Mouse (Mus musculus) thymus, postnatal 0 days (tissue): ENCODE measurements at regions not wholly inside any gene's neighbourhood (a gene's known extent, or its start where the extent isn't known, plus 50 kb on each side); places are given as distances from the start of the nearest gene placed in this dataset.

ENCODE experiments used
- DNase-seq: peaks from one replicate; pipeline ENCODE4 v3.0.0-alpha.2; 2015; ENCODE audit warnings: low spot score

DNA sequence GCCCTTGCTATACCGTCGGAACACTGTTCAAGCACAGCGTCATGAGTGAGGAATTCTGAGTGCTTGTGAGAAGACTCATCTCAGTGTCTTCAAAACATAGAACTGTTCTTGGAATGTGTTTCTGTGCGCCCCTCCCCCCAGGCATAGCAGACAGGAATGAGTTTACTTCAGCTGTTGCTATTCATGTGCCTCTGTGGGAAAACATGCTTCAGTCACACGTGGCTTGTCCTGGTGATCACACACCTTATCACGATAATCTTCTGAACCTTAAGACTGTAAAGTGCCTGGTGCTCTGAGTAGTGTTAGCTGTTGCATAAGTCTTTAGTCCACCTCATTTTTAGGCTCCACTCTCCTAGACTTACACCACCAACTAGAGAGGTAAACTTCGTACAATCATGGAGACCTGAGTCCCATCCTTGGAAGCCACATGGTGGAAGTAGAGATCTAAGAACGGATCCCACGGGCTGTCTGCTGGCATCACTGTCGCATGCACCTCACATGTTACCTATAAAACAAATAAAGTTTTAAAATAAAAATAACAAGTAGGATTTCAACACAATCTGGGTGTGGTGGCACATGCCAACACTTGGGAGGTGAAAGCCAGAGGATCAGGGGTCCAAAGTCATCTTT, 1143.8 kb downstream of the 4930447A16Rik start:
- no peak for DNase-seq

DNA sequence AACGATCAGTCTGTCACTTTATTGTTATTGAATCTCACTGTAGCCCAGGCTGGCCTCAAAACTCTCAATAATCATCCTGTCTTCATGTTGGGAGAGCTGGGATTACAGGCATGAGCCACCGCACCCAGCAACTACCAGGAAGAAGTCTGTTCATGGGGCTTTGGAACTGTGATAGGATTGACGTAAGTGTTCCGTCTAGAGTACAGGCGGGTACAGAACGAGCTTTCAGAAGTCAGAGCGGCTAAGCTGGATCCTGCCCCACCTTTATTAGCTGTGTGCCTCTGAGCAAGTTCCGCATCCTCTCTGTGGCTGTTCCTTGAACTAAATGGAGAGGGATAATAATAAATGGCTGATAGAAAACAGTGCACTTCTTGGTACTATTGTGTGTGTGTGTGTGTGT, 1144.8 kb downstream of the 4930447A16Rik start:
- DNase-seq, result no peak

GRCm38 (mm10) chr15:38570735-38571134, 1145.4 kb downstream of the 4930447A16Rik start:
- DNase-seq, result no peak

DNA sequence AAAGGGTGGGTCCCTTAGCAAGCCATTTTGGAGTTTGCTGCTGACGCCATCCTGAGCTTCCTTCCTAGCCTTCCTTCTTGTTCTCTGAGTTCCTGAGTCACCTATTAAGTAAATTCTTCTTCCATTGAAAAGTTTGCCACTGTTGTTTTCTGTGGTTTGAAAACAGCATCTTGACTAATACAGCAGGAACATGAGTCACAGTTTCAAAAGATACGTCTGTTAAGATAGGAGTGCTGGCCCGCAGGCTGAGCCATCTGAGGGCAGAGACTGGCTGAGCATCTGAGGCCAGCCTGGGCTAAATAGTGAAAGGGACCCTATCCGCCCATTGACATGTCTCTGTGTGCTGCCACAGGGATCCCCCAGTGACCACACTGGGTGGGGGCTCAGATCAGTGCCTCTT, 1147.3 kb downstream of the 4930447A16Rik start:
- DNase-seq, result no peak

- DNase-seq, result no peak
These were observed 1149.1 kb downstream of the 4930447A16Rik start for GRCm38 (mm10) chr15:38574447-38574846.

- no peak for DNase-seq
These were observed 1149.9 kb downstream of the 4930447A16Rik start for GRCm38 (mm10) chr15:38575254-38575653.

DNA sequence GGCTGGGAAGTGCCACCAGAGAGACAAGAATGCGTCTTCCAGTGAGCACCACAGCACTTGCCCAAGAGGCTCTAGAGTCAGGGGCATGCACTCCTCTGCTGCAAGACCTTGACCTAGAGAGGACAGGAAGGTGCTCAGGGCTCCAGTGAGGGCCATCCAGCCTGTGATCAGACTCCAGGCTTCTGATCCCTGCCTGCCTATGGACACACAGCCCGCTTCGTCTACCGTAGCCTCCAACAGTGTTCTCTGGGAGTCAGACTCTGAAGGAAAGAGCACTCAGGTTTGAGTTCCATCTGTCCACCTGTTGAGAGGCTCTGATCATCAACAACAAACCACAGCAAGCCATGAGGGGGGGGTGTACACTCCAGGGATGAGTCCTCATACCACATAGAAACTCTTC, 1152.3 kb downstream of the 4930447A16Rik start:
- no peak for DNase-seq

DNA sequence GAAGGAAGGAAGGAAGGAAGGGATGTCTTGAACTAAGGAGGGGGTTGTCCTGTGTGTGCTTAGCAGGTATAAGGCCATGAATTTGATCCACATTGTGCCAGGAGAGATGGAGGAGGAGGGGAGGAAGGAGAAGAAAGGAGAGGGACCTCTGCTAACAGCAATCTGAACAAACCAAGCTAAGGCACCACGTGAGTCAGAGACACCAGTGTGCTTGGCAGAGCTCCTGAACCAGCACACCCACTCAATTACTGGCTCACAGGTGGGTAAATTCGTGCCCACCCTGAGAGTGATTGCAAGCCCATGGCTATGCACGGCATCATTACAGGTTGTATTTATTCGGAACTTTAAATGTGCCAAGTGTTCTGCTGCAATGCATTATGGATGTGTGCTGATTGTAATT, 1154.1 kb downstream of the 4930447A16Rik start:
- DNase-seq, result no peak

DNA sequence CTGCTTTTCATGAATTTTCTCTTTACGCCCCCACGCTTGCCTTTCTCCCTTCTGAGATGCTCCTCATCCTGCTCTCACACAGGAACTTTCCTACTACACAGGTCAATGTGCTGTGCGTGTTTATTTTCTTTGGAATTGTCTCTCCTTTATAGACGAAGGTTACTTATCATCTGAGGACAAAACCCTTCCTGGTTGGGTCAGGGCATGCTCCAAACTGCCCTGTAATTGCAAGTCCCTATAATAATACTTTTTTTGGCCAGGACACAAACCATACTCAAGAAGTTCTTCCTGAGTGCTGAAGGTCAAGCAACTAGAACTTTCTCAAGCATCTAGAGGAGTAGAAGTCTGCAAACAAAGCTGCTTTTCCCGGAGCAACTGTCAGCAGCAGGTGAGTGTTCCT, 1158.1 kb downstream of the 4930447A16Rik start:
- DNase-seq, result no peak

DNA sequence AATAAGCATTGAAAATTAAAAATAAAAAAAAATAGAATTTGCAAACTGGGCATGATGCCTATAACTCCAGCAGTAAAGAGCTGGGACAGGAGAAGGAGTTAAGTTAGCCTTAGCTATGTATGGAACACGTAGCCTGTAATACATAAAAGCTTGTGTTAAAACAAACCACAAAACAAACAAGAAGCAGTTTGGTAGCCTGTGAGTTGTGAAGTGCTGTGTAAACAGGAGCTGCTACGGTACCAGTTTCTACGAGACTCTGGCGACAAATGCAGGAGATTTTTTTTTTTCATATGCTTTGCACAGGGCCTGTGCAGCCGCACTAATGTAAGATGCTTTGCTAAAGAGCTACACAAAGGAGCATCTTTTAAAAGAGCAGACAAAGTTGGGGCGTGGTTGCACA, 1159.1 kb downstream of the 4930447A16Rik start:
- DNase-seq, result no peak

GRCm38 (mm10) chr15:38585610-38586009, 1160.3 kb downstream of the 4930447A16Rik start:
- no peak for DNase-seq

DNA sequence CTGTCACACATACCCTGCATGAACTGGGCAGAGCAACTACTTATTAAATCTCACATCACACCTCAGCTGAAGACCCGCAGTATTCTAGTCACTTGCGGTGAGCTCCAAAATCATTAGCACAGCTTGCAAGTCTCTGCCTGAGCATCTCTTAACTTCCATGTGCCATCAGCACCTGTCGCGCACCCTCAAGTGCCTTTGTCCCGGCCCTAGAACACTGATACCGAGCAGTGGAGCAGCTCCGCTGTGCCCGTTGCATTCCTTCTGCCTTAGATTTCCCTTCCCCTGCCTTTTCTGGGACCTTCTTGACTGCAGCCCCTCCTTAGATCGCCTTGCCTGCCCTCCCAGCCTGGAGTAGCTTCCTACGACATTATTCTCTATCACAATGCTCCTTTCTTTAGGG, 1161.2 kb downstream of the 4930447A16Rik start:
- no peak for DNase-seq

- DNase-seq, result no peak
These were observed 1162.9 kb downstream of the 4930447A16Rik start for GRCm38 (mm10) chr15:38588268-38588667.

GRCm38 (mm10) chr15:38589010-38589409, 1163.7 kb downstream of the 4930447A16Rik start:
- DNase-seq, result no peak

- DNase-seq, result no peak
These were observed 1164.3 kb downstream of the 4930447A16Rik start for GRCm38 (mm10) chr15:38589675-38590074.

DNA sequence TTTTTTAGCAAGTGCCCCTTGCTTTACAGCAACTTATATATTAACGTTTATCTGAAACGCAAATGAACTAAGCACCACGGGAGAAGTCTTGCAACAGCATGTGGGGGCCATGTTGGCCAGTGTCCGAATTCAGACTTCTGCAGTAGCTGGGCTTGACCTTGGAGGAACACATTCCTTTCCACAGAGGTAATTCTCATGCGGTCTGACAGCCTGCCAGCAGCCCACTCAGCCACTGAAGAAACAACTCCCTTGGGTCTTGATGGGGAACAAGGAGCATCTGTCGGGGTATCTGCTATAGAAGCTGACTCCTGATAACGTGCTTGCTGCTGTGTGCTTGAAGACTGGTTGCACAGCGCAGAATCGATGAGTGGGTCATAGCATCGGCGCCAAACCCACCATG, 1168.7 kb downstream of the 4930447A16Rik start:
- DNase-seq, result no peak

DNA sequence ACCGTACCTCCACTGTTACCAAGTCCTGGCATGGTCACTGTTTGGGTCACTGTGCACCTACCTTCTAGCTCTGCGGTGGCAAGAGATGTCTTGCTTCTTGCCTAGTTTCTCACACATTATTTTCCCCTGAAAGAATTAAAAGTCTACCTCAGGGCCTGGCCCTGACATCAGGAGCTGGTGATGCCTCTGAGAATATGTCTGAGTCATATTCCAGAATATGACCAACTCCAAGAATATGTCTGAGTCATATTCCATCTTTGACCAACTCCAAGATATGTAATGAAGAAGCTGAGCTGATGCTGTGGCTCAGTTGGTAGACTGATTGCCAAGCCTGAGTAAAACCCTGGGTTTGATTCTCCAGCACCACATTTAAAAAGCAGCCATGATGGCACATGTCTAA, 1169.4 kb downstream of the 4930447A16Rik start:
- DNase-seq, result no peak

- DNase-seq, result no peak
These were observed 1170.5 kb downstream of the 4930447A16Rik start for GRCm38 (mm10) chr15:38595820-38596219.

- no peak for DNase-seq
These were observed 1172.1 kb downstream of the 4930447A16Rik start for GRCm38 (mm10) chr15:38597458-38597857.

DNA sequence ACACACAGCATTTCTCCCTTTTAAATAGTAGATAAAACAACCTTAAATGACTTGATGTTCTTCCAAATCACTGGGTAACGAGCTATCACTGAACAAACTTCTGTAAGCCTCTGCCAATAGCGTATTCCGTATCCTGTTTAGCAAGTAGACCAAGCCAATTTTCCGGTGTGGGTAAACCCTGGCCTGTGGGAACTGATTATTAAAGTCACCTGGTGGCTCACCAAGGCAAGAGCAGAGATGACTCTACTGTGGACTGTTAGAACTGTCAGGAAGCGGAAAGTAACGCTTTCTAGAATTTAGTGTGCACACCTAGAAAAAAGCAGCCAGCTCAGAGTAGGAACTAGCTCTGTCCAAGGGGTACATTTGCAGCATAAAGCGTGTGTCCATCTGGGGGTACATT, 1176.1 kb downstream of the 4930447A16Rik start:
- peak; percentile 49 for DNase-seq

DNA sequence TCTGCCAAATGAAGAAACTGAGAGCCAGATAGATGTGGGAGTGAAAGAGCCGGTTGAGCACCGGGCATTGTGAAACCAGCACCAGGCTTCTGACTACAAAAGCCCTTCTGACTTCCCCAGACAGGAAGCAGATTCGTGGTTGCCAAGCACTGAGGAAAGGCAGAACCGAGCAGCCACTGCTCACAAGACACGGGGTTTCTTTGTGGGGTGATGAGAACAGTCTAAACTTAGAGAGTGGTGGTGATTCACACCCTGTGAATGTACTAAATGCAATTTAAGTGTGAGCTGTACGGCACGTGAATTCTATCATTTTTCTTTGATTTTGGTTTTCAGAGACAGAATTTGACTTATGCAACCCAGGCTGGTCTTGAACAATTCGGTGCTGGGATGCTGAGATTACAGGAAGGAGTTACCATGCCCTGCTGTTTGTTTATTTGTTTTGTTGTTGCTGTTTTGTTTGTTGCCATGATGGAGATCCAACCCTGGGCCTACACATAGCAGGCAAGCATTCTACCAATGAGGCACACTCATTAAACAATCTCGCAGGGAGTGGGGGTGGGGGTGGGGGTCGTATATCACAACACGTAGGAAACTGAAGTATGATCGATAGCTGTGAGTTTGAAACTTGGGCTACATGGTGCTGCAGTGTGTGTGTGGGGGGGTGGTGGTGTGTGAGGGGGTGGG, 1177.0 kb downstream of the 4930447A16Rik start:
- peak; percentile 77 for DNase-seq

DNA sequence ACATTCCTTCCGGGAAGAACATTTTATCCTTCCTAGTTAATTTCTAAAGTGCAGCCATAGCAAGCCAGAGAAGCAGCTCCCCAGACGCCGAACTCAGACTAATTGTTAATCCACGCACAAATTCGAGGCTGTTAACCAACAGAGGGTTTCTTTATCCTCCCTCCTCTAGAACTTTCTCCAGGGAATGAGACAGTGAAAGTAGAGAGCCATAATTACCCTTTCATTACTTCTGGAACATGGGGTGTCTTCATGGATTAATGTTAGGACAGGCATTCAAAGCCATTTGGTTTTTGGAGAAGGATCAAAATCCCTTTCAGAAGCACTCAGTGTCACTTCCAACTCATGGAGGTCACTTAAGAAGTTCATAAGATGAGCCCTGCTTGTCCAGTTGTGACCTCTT, 1178.6 kb downstream of the 4930447A16Rik start:
- DNase-seq, result no peak

GRCm38 (mm10) chr15:38607368-38607767, 1182.0 kb downstream of the 4930447A16Rik start:
- peak; percentile 76 for DNase-seq
